Mouse (Mus musculus): ENCODE data around the gene Otop3. TPM values are rescaled to one million over a fixed set of nuclear protein-coding genes. Genes with fewer than 3 reads are reported as not detected.

Otop3 gene
- polyA plus RNA-seq, 1 experiment from 2014 or later: 0.55 TPM

DNA sequence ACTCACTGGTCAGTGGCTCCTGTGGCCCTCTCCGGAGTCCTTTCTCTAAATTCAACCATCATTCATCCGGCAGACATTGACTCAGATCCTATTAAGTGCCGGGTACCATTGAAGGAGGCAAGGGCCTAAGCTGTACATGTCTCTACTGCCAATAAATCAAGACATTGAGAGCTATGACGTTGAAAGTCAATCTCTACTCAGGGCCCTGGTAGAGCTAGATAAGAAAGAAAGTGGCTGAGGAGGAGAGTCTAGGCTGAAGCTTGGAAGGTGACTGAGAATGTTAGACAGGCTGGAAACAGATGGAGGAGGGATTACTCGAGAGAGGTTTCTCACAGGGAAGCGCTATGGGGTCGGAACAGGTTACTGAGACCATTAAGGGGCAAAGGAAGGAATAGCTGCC lies 35.8 kb downstream of the Otop3 start:
- no peak overlapping the region for H3K4me3 ChIP-seq
- peaks cover 33% of the 10 kb centered on the region for H3K27me3 ChIP-seq (replicated peaks)
- H3K9me3 ChIP-seq: no peaks in the 10 kb centered on the region
- no peak overlapping the region for H3K4me2 ChIP-seq (replicated peaks)
- no peak overlapping the region for H3K9ac ChIP-seq
- no peak overlapping the region for H3K27ac ChIP-seq
- WGBS: 49% methylated on average over 7 of the region's 7 CpGs
- no peaks in the 10 kb centered on the region for H3K36me3 ChIP-seq
- H3K4me1 ChIP-seq: peaks cover 28% of the 10 kb centered on the region
- no peak for ATAC-seq (ENCODE audit: low FRiP score, low read depth)

DNA sequence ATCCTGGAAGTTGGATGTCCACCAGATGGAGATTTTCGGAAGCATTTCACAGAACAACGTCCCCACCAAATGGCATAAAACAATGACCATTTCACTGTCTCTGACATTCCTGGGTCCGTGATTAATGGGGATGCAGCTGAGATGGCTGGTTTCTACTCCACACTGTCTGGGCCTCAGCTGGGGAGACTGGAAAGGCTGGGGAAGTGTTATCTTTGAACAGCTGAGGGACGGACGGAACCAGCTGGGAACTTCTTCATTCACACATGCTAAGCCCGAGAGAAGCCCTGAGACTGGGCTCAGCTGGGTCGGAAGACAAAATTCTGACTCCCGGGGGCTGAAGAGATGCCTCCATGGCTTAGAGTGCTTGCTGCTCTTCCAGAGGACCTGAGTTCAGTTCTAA lies 36.8 kb downstream of the Otop3 start:
- 43% methylated on average over 8 of the region's 8 CpGs for WGBS
- H3K36me3 ChIP-seq: no peaks in the 10 kb centered on the region
- no peaks in the 10 kb centered on the region for H3K9me3 ChIP-seq
- no peak overlapping the region for H3K9ac ChIP-seq
- no peak overlapping the region for H3K4me2 ChIP-seq (replicated peaks)
- H3K27ac ChIP-seq: no peak overlapping the region
- peaks cover 22% of the 10 kb centered on the region for H3K4me1 ChIP-seq
- H3K27me3 ChIP-seq (replicated peaks): peaks cover 32% of the 10 kb centered on the region
- H3K4me3 ChIP-seq: no peak overlapping the region
- ATAC-seq (ENCODE audit: low FRiP score, low read depth): no peak

DNA sequence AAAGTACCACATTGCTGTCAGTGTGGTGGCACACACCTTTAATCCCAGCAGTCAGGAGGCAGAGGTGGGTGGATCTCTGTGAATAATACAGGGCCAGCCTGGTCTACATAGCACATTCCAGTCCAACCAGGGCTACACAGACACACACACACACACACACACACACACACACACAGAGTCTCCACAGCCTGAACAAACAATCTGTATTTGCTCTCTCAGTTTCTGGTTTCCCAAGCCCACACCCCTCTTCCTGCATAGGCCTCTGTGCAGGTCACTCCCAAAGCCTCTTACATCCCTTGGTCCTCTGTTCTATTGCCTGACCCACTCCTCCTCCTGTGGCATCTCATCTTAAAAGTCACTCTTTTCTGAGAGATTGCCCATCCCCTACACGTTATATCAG lies 37.5 kb downstream of the Otop3 start:
- Histone ChIP-seq H3K27ac (no peak overlapping the region), H3K27me3 (replicated peaks) (peaks cover 30% of the 10 kb centered on the region), H3K4me2 (replicated peaks) (no peak overlapping the region), H3K9me3 (no peaks in the 10 kb centered on the region), H3K36me3 (no peaks in the 10 kb centered on the region), H3K4me1 (peaks cover 16% of the 10 kb centered on the region), H3K4me3 (no peak overlapping the region), H3K9ac (no peak overlapping the region)
- 70% methylated on average over 1 of the region's 1 CpGs for WGBS
- no peak for ATAC-seq (ENCODE audit: low FRiP score, low read depth)

DNA sequence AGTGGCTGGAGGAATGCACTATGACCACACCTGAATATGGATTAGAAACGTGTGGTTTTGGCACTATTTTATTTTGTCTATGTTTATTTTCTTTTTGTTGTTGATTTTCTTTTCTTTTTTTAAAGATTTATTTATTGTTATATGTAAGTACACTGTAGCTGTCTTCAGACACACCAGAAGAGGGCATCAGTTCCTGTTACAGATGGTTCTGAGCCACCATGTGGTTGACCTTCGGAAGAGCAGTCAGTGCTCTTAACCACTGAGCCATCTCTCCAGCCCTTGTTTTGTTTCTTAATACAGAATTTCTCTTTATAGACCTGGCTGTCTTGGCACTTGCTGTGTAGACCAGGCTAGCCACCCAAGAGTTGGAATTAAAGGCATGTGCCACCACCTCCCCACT lies 38.2 kb downstream of the Otop3 start:
- Histone ChIP-seq H3K27me3 (replicated peaks) (peaks cover 30% of the 10 kb centered on the region), H3K4me1 (peaks cover 8% of the 10 kb centered on the region), H3K9ac (no peak overlapping the region), H3K4me2 (replicated peaks) (no peak overlapping the region), H3K4me3 (no peak overlapping the region), H3K27ac (no peak overlapping the region), H3K36me3 (no peaks in the 10 kb centered on the region), H3K9me3 (no peaks in the 10 kb centered on the region)
- no peak for ATAC-seq (ENCODE audit: low FRiP score, low read depth)
- WGBS: 43% methylated on average over 2 of the region's 2 CpGs

DNA sequence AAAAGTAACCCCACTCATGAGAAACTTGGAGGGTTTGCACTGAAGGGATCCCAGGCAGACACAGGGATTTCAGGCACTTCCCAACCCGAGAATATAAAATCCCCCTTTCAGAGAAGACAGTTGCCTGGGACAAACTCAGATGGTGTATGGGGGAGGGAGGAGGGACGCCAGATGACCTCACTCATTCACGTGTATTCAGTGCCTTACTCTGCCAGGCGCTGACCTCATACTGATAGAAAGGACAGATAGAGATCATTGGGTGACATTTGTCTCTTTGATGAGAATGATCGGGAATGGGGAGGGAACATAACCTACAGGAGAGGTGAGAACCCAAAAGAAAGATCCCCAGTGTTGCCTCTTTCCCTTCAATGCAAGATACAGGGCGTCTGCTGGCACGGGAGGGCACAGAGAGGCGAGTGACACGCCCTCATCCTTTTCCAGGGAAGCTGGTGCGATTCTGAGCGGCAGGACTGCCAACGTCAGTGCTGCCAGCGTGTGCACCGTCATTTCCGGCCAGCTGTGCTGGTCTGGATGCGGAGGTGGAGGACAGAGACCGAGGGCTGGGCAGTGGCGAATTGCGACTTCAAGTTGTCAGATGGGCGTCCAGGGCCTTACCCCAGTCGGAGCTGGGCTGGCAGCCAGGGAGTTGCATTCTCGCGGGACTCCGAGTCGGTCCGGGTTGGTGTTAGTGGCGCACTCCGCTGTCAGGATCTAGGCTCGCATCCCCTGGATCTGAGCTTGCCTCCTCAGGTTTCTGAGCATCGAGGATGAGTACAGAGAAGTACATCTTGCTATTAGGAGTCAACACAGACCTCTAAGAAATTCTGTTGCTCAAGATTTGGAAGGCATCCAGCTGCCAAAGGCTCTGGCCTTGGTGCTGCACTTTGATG lies 39.5 kb downstream of the Otop3 start:
- Histone ChIP-seq H3K9ac (peak overlapping the region; percentile 61), H3K36me3 (no peaks in the 10 kb centered on the region), H3K27ac (0 out of 2 replicates have a peak overlapping the region, but pooled peaks have one; percentile 7), H3K27me3 (replicated peaks) (peaks cover 23% of the 10 kb centered on the region), H3K4me1 (peaks cover 8% of the 10 kb centered on the region; the same call in 1 of the 2 replicates), H3K4me3 (peak overlapping the region; percentile 40), H3K9me3 (no peaks in the 10 kb centered on the region), H3K4me2 (replicated peaks) (peak overlapping the region; percentile 80)
- ATAC-seq (ENCODE audit: low FRiP score, low read depth): no peak
- 2% methylated on average over 30 of the region's 30 CpGs for WGBS

DNA sequence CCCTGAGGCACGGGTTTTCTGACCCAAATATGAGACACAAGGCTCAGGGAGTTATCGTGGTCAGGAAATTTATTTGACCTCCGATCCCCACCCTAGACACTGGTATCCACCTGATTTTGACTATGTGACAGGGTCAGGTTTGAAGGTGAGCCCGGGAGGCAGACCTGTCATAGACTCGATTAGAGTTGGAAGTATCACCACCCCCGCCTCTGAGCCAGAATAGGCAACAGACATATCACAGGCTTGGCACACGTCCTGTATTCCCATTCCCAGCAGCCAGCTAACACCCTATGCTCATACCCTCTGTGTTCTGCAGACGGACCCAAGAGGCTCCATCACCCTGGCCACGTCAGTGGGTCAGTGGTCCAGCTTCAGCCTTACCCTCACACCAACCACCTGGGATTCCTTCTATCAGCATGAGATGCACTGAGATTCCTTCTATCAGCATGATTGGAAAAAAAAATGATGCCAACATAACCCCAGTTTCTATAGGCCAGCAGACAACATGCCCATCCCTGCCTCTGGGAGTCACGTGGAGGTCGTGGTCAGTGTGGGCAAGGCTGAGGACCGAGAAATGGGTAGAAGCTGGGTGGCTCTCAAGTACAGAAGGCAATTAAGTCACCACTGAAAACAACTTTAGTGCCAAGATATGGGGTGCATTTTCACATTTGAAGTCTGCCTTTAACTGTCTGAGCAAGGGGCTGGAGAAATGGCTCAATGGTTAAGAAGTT lies 40.3 kb downstream of the Otop3 start:
- peaks cover 23% of the 10 kb centered on the region for H3K27me3 ChIP-seq (replicated peaks)
- 65% methylated on average over 12 of the region's 12 CpGs for WGBS
- no peaks in the 10 kb centered on the region for H3K9me3 ChIP-seq
- H3K27ac ChIP-seq: no peak overlapping the region
- H3K4me3 ChIP-seq: 0 out of 2 replicates have a peak overlapping the region, but pooled peaks have one; percentile 40
- H3K4me2 ChIP-seq (replicated peaks): peak overlapping the region; percentile 80
- peak overlapping the region; percentile 61 for H3K9ac ChIP-seq
- no peaks in the 10 kb centered on the region for H3K36me3 ChIP-seq
- H3K4me1 ChIP-seq: peaks cover 8% of the 10 kb centered on the region; the same call in 1 of the 2 replicates
- no peak for ATAC-seq (ENCODE audit: low FRiP score, low read depth)

DNA sequence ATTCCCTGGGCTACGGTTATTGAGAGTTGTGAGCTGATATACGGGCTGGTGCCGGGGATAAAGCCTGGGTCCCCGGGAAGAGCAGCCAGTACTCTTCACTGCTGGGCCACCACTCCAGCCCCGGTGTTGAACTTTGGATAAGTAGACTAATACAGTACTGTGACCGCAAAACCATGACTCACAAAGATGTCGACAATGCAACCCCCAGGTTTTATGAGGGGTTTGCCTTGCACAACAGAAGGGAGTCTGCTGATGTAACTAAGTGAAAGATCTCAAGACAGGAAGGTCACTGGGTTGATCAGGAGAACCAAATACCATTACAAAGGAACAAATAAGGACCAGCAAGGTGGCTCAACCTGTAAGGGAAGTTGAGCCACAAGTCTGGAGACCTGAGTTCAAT lies 42.2 kb downstream of the Otop3 start:
- WGBS: 67% methylated on average over 7 of the region's 7 CpGs
- Histone ChIP-seq H3K4me1 (peaks cover 13% of the 10 kb centered on the region), H3K27ac (no peak overlapping the region), H3K36me3 (no peaks in the 10 kb centered on the region), H3K4me2 (replicated peaks) (no peak overlapping the region), H3K27me3 (replicated peaks) (peaks cover 23% of the 10 kb centered on the region), H3K9ac (no peak overlapping the region), H3K9me3 (no peaks in the 10 kb centered on the region), H3K4me3 (no peak overlapping the region)
- ATAC-seq (ENCODE audit: low FRiP score, low read depth): no peak

DNA sequence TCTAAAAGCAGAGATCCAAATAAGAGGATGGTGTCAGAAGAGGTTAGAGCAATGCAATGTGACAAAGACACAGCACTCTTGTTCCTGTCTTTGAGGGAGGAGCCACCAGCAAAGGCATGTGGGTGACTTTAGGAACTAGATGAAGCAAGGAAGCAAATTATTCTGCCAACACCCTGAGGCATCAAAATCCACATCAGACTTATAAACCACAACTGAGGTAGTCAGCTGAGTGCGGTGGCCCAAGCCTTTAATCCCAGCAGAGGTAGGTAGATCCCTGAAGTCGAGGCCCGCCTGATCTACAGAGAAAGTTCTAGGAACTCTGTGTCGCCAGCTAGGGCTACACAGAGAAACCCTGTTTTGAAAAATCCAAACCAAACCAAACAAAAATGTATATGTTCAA lies 42.7 kb downstream of the Otop3 start:
- Histone ChIP-seq H3K9me3 (no peaks in the 10 kb centered on the region), H3K36me3 (no peaks in the 10 kb centered on the region), H3K27me3 (replicated peaks) (peaks cover 23% of the 10 kb centered on the region), H3K27ac (no peak overlapping the region), H3K4me2 (replicated peaks) (no peak overlapping the region), H3K4me3 (no peak overlapping the region), H3K9ac (no peak overlapping the region), H3K4me1 (peaks cover 13% of the 10 kb centered on the region)
- 89% methylated on average over 4 of the region's 4 CpGs for WGBS
- no peak for ATAC-seq (ENCODE audit: low FRiP score, low read depth)

DNA sequence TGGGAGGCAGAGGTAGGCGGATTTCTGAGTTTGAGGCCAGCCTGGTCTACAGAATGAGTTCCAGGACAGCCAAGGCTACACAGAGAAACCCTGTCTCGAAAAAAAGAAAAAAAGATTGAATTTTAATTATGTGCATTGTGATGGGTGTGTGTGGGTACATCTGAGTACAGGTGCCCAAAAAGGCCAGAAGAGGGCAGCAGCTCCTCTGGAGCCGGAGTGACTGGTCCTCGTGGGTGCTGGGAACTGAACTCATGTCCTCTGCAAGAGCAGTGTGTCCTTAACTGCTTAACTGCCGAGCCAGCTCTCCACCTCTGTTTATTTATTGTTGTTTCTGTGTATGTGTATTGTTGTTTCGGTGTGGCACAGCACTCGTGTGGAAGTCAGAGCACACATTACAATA lies 43.3 kb downstream of the Otop3 start:
- peaks cover 18% of the 10 kb centered on the region for H3K4me1 ChIP-seq
- ATAC-seq (ENCODE audit: low FRiP score, low read depth): no peak
- no peak overlapping the region for H3K27ac ChIP-seq
- no peak overlapping the region for H3K9ac ChIP-seq
- H3K4me2 ChIP-seq (replicated peaks): no peak overlapping the region
- no peaks in the 10 kb centered on the region for H3K36me3 ChIP-seq
- no peak overlapping the region for H3K4me3 ChIP-seq
- WGBS: 87% methylated on average over 7 of the region's 7 CpGs
- H3K27me3 ChIP-seq (replicated peaks): peaks cover 23% of the 10 kb centered on the region
- H3K9me3 ChIP-seq: no peaks in the 10 kb centered on the region

DNA sequence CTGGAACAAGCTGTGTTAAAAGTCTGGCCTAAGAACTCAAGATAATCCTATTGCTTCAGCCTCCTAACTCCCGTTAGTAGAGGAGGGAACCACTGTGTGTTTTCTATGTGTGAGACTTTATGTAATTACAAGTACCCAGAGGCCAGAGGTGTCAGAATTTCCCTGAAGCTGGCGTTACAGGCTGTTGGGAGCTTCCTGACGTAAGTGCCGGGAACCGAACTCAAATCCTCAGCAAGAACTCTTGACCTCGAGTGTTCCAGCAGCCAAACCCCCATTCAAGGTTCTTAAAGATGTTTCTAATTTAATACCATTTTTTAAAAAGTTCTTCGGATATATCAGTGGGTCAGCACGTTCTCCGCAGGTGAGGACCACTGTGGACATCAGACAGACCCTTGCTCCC lies 46.7 kb downstream of the Otop3 start:
- H3K4me2 ChIP-seq (replicated peaks): peak overlapping the region; percentile 84
- 0 out of 2 replicates have a peak overlapping the region, but pooled peaks have one; percentile 11 for H3K27ac ChIP-seq
- no peaks in the 10 kb centered on the region for H3K36me3 ChIP-seq
- WGBS: 16% methylated on average over 9 of the region's 9 CpGs
- no peaks in the 10 kb centered on the region for H3K27me3 ChIP-seq (replicated peaks)
- H3K9me3 ChIP-seq: no peaks in the 10 kb centered on the region
- ATAC-seq (ENCODE audit: low FRiP score, low read depth): no peak
- 0 out of 2 replicates have a peak overlapping the region, but pooled peaks have one; percentile 93 for H3K9ac ChIP-seq
- peaks cover 42% of the 10 kb centered on the region for H3K4me1 ChIP-seq
- 0 out of 2 replicates have a peak overlapping the region, but pooled peaks have one; percentile 80 for H3K4me3 ChIP-seq

DNA sequence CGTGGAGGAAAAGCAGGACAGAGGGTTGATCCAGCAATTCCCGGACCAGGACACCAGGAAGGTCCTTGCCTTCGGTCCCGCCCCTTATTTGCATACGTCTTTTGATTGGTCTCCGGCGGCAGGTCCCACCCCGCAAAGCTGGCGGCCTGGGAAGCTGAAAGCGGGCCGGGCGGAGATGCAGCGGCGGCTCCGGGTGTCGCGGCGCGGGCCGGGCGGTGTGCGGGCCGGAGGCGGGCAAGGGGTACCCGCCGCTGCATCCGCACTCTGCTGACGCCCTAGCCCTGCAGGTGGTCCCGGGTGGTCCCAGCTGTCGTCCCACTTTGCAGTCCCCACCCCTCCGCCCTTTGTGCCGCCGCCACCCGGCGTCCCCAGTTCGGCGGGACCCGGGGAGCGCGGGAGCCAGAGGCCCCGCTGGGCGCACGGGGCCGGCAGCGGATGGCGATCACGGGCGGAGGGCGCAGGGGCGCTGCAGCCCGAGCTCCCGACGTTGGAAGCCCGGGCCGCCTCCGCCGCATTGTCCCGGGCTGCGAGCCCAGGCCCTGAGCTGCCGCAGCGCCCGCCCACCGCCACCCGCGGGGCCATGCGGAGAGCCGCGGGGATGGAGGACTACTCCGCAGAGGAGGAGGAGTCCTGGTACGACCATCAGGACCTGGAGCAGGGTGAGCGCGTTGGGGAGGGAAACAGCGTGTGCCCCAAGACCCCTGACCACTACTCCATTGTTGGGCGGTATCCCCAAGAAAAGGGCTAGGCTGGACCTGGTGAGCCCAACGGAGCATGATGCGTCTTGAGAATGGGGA lies 47.4 kb downstream of the Otop3 start, which contains the start of gene Cdr2l:
TSS of gene Cdr2l (plus strand) at position 174 of the 797 bp plus-strand sequence.
- ATAC-seq (ENCODE audit: low FRiP score, low read depth): peak; percentile 87
- Histone ChIP-seq H3K36me3 (no peaks in the 10 kb centered on the region), H3K4me3 (peak within 1 kb of the TSS; percentile 80), H3K4me1 (peaks cover 42% of the 10 kb centered on the region), H3K4me2 (replicated peaks) (peak within 1 kb of the TSS; percentile 84), H3K9ac (peak within 1 kb of the TSS; percentile 93), H3K27me3 (replicated peaks) (no peaks in the 10 kb centered on the region), H3K27ac (peak within 1 kb of the TSS; percentile 86), H3K9me3 (no peaks in the 10 kb centered on the region)
- under 1% methylated on average over 76 of the region's 76 CpGs for WGBS

Measured in neural tube, embryonic 12.5 days (tissue).